Mouse (Mus musculus) spleen, embryonic (tissue): ENCODE results near the gene Syn3.

ENCODE experiments used
- CTCF ChIA-PET: fragments of 350-600 bp; sonication (Branson Sonifier 250); formaldehyde crosslinking; loops from one replicate; lab custom pipeline; 2022; lab: Charles Lee

The Syn3 gene

GRCm38 (mm10) chr10:86100281-86100851, 398.3 kb downstream of the Syn3 start:
- CTCF ChIA-PET = no interaction called here

DNA sequence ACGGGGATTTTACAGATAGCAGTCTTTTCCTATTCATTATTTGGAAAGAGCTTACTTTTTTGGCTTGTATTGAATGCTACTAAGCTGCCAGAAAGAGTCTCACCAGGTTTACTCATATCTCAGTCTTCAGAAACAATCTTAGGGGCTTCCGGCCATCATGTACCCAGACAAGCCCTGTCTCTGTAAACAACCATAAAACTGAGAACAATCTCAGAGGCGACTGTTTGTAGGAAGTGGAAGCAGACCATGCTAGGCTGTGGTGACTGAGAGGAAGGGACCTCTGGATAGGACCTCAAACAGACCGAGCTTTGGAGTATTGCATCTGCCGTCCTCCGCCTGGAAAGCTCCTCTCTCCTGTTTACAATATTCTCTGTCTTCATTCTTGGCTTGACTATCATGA, 400.3 kb downstream of the Syn3 start:
- CTCF ChIA-PET = no interaction called here

- CTCF ChIA-PET = no interaction called here
These were observed 405.3 kb downstream of the Syn3 start for GRCm38 (mm10) chr10:86093109-86094035.

- CTCF ChIA-PET = no interaction called here
These were observed 406.8 kb downstream of the Syn3 start for GRCm38 (mm10) chr10:86091919-86092318.

GRCm38 (mm10) chr10:86079921-86080320, 418.8 kb downstream of the Syn3 start:
- CTCF ChIA-PET = no interaction called here

DNA sequence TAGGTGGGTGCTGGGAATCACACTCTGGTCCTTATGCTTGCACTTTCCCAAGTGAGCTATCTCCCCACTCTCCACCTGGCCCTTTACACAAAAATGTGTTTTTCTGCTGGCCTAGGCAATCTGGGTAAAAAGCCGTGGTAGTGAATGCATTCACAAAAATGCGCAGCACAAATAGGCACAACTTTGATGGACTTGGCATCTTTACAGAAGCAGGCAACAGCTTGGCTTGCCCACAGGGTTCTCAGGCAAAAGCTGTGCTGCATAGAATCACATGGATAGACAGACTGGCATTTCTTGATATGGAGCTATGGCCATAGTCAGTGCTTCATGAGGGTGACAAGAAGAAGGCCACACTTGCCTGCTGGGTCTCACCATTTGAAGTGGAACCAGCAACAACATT, 419.9 kb downstream of the Syn3 start:
- CTCF ChIA-PET = interaction anchor here (0.6 kb wide), 1 partner anchor 88 kb away, joined by 3 read pairs; no protein-coding TSS in a partner anchor

- CTCF ChIA-PET = no interaction called here
These were observed 421.4 kb downstream of the Syn3 start for GRCm38 (mm10) chr10:86077272-86077671.

- CTCF ChIA-PET = no interaction called here
These were observed 423.6 kb downstream of the Syn3 start for GRCm38 (mm10) chr10:86074971-86075711.

- CTCF ChIA-PET = no interaction called here
These were observed 424.6 kb downstream of the Syn3 start for GRCm38 (mm10) chr10:86074134-86074533.

DNA sequence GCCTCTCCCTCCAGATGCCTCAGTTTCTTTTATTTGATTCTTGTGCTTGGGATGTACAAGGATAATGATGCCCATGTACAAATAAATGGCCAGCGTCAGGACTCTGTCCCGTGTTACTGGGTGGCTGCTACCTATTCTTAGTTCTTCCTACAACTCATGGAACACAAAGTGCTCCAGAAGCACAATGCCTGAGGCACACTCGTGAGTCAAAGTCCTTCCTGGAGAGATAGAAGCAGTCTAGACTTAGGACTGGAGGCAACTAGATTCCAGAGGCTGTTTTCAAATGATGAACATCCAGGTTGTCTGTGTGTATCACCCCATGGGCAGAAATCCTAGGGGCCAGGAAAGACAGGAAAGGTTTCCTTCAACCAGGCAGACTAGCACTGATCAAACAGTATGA, 427.9 kb downstream of the Syn3 start:
- CTCF ChIA-PET = no interaction called here

DNA sequence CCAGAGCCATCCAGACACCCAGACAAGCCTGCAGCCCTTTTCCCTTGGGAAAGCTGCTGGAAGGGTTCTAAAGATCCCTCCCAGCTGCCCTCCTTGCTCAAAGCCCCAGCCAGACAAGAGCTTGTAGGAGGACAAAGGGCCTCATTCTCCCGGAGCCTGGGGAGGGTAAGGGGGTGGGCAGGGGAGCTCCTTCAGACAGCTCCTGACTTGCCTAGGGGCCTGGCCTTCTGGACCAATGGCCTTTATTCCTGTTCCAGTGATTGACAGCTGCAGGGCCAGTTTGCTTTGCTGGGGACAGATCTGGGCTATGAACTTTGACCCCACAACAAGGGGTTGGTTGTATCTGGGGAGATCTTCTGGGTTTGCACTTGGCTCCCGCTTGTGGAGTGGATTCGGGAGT, 429.4 kb downstream of the Syn3 start:
- CTCF ChIA-PET = no interaction called here

DNA sequence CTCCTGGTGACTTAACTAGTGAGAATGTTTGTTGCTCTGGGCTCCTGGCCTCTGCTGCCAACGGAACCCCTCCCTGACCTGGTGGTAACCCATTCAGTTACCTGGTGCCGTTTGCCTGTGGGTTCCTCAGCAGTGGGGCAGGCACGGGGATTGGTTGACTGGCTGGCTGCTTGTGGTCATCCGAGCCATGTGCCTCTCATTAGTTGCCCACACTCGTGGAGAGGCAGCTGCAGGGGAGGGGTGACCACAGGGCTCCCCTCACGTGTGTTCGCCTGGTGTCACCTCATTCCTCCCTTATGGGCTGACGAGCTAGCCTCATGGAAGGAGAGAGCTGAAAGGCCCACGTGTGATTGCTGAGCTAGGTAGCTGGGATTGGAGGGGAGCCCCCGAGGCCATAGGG, 430.8 kb downstream of the Syn3 start:
- CTCF ChIA-PET = no interaction called here

GRCm38 (mm10) chr10:86066651-86067050, 432.0 kb downstream of the Syn3 start:
- CTCF ChIA-PET = no interaction called here

DNA sequence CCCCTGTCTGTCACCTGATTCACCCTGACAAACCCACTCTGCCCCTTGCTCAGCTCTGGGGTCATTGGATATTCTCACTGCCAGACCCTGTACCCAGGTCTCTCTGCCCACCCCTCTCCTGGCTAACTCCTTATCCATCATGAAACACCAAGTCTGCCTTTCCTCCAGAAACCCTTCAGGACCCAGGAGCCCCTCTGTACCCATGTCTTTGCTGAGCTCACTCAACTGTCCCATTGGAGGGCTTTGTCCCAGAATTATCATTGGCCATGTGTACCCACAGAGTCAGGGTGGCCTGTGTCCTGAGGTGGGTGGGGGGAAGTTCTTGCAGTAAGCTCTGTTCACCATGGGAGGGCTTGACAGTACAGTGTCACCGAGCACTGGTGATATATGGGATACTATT, 433.0 kb downstream of the Syn3 start:
- CTCF ChIA-PET = no interaction called here

DNA sequence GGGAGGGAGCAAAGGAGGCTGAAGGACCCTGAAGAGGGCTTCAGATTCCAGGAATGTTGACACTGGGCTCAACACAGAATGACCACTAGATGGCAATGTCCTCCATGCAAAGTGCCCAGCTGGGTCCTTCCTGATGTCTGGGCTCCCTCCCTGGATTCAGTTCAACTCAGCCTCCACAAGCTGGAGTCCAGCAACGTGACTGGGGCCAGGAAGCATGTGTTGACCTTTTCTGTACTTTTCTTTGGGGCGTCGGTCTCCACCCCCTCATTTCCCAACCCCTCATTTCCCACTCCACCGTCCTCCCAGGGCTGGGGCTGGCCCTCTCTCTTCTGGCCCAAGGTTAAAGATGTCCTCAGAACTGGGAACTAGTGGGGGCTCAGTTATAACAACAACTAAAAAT, 433.8 kb downstream of the Syn3 start:
- CTCF ChIA-PET = no interaction called here

DNA sequence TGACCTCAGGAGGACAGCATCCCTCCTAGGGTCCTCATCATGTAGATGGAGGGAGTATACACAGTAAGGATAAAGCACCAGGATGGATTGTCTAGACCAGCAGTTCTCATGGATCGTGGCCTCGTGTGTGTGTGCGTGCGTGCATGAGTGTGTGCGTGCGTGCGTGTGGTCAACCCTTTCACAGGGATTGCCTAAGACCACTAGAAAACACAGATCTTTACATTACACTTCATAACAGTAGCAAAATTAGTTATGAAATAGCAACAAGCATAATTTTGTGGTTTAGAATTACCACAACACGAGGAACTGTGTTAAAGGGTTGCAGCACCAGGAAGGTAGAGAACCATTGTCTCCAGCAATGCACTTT, 435.7 kb downstream of the Syn3 start:
- CTCF ChIA-PET = no interaction called here

DNA sequence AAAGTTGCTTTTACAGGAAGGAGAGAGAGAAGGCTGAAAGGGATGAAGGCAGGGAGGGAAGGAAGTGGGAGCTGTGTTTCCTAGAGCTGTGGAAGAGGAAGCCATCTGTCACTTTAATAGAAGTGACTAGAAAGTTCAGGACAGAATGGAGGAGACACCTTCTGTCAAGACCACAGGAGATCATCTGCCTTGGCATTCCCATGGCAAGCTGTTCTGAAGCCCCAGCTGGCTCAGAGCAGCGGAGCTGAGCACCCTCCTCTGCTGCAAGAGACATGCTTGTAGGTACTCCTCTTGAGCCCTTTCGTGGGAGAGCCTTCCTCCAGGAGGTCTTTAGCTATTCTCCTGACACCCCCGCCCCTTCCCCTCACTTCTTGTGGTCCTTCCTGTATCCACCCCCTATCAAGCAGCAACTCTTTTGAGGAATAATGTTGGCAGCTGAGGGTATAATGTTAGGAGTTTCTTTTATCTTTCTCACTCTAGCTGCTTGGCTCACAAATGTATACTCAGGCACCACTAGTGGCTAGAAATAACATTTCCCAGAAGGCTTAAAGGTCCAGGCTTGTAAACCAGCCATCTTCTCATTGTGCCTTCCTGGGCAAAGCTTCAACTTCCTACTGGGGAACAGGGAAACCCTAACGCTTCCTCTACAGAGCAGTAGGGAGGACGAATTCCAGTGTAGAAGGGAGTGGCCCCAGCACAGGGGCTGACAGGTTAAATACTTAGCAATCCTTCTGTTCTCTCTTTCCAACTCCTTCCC, 436.3 kb downstream of the Syn3 start:
- CTCF ChIA-PET = no interaction called here

DNA sequence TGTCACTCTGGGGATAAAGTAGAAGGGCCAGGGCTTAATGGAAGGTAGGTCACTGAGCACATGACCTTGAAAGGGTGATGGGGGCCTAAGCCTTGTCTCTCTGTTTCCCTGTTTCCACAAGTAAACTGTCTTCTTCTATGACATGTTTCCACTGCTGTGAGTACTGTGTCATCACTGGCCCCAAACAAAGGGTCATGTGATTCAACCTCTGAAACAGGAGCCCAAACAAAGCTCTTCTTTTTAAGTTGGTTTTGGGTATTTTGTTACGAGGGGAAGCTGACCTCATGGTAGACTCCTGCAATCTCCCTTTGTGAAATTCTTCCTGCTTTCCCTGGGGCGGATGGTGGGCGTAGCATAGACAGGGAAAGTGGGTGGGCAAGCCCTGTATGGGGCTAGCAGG, 438.4 kb downstream of the Syn3 start:
- CTCF ChIA-PET = interaction anchor here (0.6 kb wide), 1 partner anchor 403 kb away, joined by 3 read pairs; no protein-coding TSS in a partner anchor

DNA sequence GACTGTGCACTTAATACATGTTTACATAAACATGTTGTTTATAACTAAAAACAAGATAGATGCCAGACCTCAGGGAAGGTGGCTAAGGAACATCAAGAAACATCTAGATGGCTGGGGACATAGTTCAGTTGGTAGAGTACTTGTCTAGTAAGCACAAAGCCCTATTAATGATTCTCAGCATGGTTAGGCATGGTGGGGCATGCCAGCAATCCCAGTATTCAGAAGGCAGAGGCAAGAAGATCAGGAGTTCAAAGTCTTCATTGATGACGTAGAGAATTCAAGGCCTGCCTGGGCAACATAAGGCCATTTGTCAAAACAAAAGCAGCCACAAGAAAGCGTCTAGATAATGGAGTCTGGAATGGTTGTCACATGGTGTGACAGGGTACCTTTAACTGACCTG, 441.0 kb downstream of the Syn3 start:
- CTCF ChIA-PET = no interaction called here

DNA sequence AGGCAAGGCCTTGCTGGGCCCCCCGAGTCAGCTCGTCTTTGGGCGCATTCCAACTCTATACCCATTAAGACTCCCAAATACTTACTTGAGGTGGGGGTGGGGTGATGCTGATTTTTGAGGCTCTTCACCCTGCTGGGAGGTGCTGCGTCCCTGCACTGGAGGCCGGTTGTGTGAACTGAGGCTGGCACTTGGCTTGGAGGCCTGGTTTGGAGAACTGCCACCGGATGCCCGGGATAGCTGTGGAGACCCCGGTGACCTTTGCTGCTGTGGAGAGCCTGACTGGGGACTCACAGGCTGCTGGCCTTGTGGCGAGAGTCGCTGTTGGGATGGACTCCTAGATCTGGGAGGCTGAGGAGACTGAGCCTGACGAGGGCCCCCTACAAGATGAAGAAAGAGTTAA, 441.4 kb downstream of the Syn3 start:
- CTCF ChIA-PET = no interaction called here

GRCm38 (mm10) chr10:86056297-86056903, 442.3 kb downstream of the Syn3 start:
- CTCF ChIA-PET = no interaction called here
